Mouse (Mus musculus): ENCODE measurements around the gene Tmed8. TPM values are rescaled to one million over a fixed set of nuclear protein-coding genes. Genes with fewer than 3 reads are reported as not detected.
"Not testable (repeated sequence)": the region's sequence is repeated elsewhere in the genome, so short reads cannot be mapped to it uniquely, and the experiment has no call there.

The Tmed8 gene
- polyA plus RNA-seq, 1 experiment, result 7.4 TPM

DNA sequence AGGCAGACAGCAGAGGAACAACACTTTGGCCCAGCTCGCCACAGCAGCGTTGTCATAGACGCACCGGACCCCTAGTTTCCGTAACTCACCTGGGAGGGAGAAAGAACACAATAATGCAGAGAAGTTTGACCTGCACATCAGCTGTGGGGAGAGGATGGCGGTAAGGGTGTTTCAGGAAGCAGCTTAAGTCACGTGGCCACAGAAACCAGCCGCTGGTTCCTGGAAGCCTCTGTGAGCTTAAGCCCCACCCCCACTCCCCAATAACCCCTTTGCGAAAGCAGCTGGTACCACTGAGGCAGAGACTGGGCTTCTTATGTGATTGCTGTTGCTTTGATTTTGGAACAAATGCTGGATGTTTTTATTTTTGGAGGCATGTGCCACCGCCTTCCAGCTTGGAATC lies 24.7 kb upstream of the Tmed8 start:
- Histone ChIP-seq H3K27me3 (ENCODE audit: control insufficient read depth, insufficient read depth, low read length) (no peaks in the 10 kb centered on the region), H3K4me1 (ENCODE audit: control insufficient read depth, insufficient read depth, insufficient read length) (no peaks in the 10 kb centered on the region), H3K27ac (ENCODE audit: insufficient read depth, low read length) (no peak overlapping the region), H3K36me3 (ENCODE audit: control insufficient read depth, insufficient read depth, low read length) (no peaks in the 10 kb centered on the region; the same call in 1 of the 2 replicates), H3K4me3 (ENCODE audit: extremely low read depth, insufficient read depth, insufficient read length) (no peak overlapping the region)
- DNase-seq (ENCODE audit: low read depth in 1 of 2, low spot score in 2 of 2), result no peak
- WGBS, result 56% methylated on average over 10 of the region's 10 CpGs
- TF ChIP-seq POLR2A (IDR thresholded peaks at IDR 0.05; ENCODE audit: low read depth, low read length) (no peak), CTCF (IDR thresholded peaks at IDR 0.05; ENCODE audit: extremely low read depth, insufficient read depth, insufficient read length, insufficient replicate concordance) (no peak)

- no peak overlapping the region for H3K27ac ChIP-seq (ENCODE audit: insufficient read depth, low read length)
- TF ChIP-seq CTCF (IDR thresholded peaks at IDR 0.05; ENCODE audit: extremely low read depth, insufficient read depth, insufficient read length, insufficient replicate concordance) (no peak), POLR2A (IDR thresholded peaks at IDR 0.05; ENCODE audit: low read depth, low read length) (no peak)
- H3K27me3 ChIP-seq (ENCODE audit: control insufficient read depth, insufficient read depth, low read length), result no peaks in the 10 kb centered on the region
- no peak for DNase-seq (ENCODE audit: low read depth in 1 of 2, low spot score in 2 of 2)
- H3K4me3 ChIP-seq (ENCODE audit: extremely low read depth, insufficient read depth, insufficient read length), result no peak overlapping the region
- WGBS, result 91% methylated on average over 7 of the region's 7 CpGs
- H3K36me3 ChIP-seq (ENCODE audit: control insufficient read depth, insufficient read depth, low read length), result no peaks in the 10 kb centered on the region; the same call in 1 of the 2 replicates
- no peaks in the 10 kb centered on the region for H3K4me1 ChIP-seq (ENCODE audit: control insufficient read depth, insufficient read depth, insufficient read length)
These were observed 19.1 kb upstream of the Tmed8 start for GRCm38 (mm10) chr12:87219362-87219761.

- H3K4me1 ChIP-seq (ENCODE audit: control insufficient read depth, insufficient read depth, insufficient read length), result no peaks in the 10 kb centered on the region
- no peak overlapping the region for H3K4me3 ChIP-seq (ENCODE audit: extremely low read depth, insufficient read depth, insufficient read length)
- H3K27ac ChIP-seq (ENCODE audit: insufficient read depth, low read length), result no peak overlapping the region
- H3K27me3 ChIP-seq (ENCODE audit: control insufficient read depth, insufficient read depth, low read length), result no peaks in the 10 kb centered on the region
- no peaks in the 10 kb centered on the region for H3K36me3 ChIP-seq (ENCODE audit: control insufficient read depth, insufficient read depth, low read length)
- DNase-seq (ENCODE audit: low read depth in 1 of 2, low spot score in 2 of 2), result no peak
- no peak for TF ChIP-seq POLR2A (IDR thresholded peaks at IDR 0.05; ENCODE audit: low read depth, low read length)
- no peak for TF ChIP-seq CTCF (IDR thresholded peaks at IDR 0.05; ENCODE audit: extremely low read depth, insufficient read depth, insufficient read length, insufficient replicate concordance)
These were observed 17.3 kb upstream of the Tmed8 start for GRCm38 (mm10) chr12:87217596-87217995.

GRCm38 (mm10) chr12:87216053-87216452 lies 15.8 kb upstream of the Tmed8 start:
- no peak for DNase-seq (ENCODE audit: low read depth in 1 of 2, low spot score in 2 of 2)
- Histone ChIP-seq H3K36me3 (ENCODE audit: control insufficient read depth, insufficient read depth, low read length) (no peaks in the 10 kb centered on the region), H3K4me1 (ENCODE audit: control insufficient read depth, insufficient read depth, insufficient read length) (no peaks in the 10 kb centered on the region), H3K4me3 (ENCODE audit: extremely low read depth, insufficient read depth, insufficient read length) (no peak overlapping the region), H3K27ac (ENCODE audit: insufficient read depth, low read length) (no peak overlapping the region), H3K27me3 (ENCODE audit: control insufficient read depth, insufficient read depth, low read length) (no peaks in the 10 kb centered on the region)
- 46% methylated on average over 2 of the region's 2 CpGs for WGBS
- no peak for TF ChIP-seq POLR2A (IDR thresholded peaks at IDR 0.05; ENCODE audit: low read depth, low read length)
- TF ChIP-seq CTCF (IDR thresholded peaks at IDR 0.05; ENCODE audit: extremely low read depth, insufficient read depth, insufficient read length, insufficient replicate concordance), result no peak

GRCm38 (mm10) chr12:87212844-87213606 lies 12.8 kb upstream of the Tmed8 start:
- WGBS, result 69% methylated on average over 2 of the region's 2 CpGs
- TF ChIP-seq CTCF (IDR thresholded peaks at IDR 0.05; ENCODE audit: extremely low read depth, insufficient read depth, insufficient read length, insufficient replicate concordance), result no peak
- TF ChIP-seq POLR2A (IDR thresholded peaks at IDR 0.05; ENCODE audit: low read depth, low read length), result no peak
- Histone ChIP-seq H3K27ac (ENCODE audit: insufficient read depth, low read length) (no peak overlapping the region), H3K4me3 (ENCODE audit: extremely low read depth, insufficient read depth, insufficient read length) (no peak overlapping the region), H3K36me3 (ENCODE audit: control insufficient read depth, insufficient read depth, low read length) (no peaks in the 10 kb centered on the region), H3K27me3 (ENCODE audit: control insufficient read depth, insufficient read depth, low read length) (no peaks in the 10 kb centered on the region), H3K4me1 (ENCODE audit: control insufficient read depth, insufficient read depth, insufficient read length) (no peaks in the 10 kb centered on the region)
- no peak for DNase-seq (ENCODE audit: low read depth in 1 of 2, low spot score in 2 of 2)

DNA sequence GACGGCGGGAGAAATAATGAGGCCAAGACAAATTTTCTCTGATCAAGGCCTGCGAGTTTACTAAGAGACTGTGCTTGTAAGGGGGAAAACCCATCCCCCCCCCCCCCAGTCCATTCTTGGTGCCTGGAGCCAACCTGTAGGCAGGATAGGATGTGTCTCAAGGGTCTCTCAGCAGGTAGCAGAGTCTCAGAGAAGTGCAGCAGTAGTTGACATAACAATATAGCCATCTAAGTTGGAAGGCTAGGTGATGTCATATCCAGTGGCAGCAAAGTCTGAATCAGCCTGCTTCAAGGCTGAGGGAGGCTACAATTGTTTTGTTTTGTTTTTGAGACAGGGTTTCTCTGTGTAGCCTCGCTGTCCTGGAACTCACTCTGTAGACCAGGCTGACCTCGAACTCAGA lies 5.5 kb upstream of the Tmed8 start:
- 98% methylated on average over 5 of the region's 5 CpGs for WGBS
- not testable (repeated sequence) for H3K4me3 ChIP-seq (ENCODE audit: extremely low read depth, insufficient read depth, insufficient read length); H3K4me1 ChIP-seq (ENCODE audit: control insufficient read depth, insufficient read depth, insufficient read length)

GRCm38 (mm10) chr12:87201694-87202093 lies 1.4 kb upstream of the Tmed8 start:
- H3K27me3 ChIP-seq (ENCODE audit: control insufficient read depth, insufficient read depth, low read length), result no peaks in the 10 kb centered on the region
- TF ChIP-seq CTCF (IDR thresholded peaks at IDR 0.05; ENCODE audit: extremely low read depth, insufficient read depth, insufficient read length, insufficient replicate concordance), result no peak
- TF ChIP-seq POLR2A (IDR thresholded peaks at IDR 0.05; ENCODE audit: low read depth, low read length), result no peak
- no peaks in the 10 kb centered on the region; the same call in 1 of the 2 replicates for H3K4me1 ChIP-seq (ENCODE audit: control insufficient read depth, insufficient read depth, insufficient read length)
- no peak overlapping the region for H3K4me3 ChIP-seq (ENCODE audit: extremely low read depth, insufficient read depth, insufficient read length)
- H3K27ac ChIP-seq (ENCODE audit: insufficient read depth, low read length), result no peak overlapping the region
- 59% methylated on average over 5 of the region's 5 CpGs for WGBS
- H3K36me3 ChIP-seq (ENCODE audit: control insufficient read depth, insufficient read depth, low read length), result no peaks in the 10 kb centered on the region
- no peak for DNase-seq (ENCODE audit: low read depth in 1 of 2, low spot score in 2 of 2)

More for the DNA sequence above, 5.5 kb upstream of the Tmed8 start:
- not testable (repeated sequence) for H3K36me3 ChIP-seq (ENCODE audit: control insufficient read depth, insufficient read depth, low read length); H3K27ac ChIP-seq (ENCODE audit: insufficient read depth, low read length); H3K27me3 ChIP-seq (ENCODE audit: control insufficient read depth, insufficient read depth, low read length); DNase-seq (ENCODE audit: low read depth in 1 of 2, low spot score in 2 of 2)

All from spleen, adult 2 months (tissue).